Mouse (Mus musculus): ENCODE data around the gene Pax7.

DNA sequence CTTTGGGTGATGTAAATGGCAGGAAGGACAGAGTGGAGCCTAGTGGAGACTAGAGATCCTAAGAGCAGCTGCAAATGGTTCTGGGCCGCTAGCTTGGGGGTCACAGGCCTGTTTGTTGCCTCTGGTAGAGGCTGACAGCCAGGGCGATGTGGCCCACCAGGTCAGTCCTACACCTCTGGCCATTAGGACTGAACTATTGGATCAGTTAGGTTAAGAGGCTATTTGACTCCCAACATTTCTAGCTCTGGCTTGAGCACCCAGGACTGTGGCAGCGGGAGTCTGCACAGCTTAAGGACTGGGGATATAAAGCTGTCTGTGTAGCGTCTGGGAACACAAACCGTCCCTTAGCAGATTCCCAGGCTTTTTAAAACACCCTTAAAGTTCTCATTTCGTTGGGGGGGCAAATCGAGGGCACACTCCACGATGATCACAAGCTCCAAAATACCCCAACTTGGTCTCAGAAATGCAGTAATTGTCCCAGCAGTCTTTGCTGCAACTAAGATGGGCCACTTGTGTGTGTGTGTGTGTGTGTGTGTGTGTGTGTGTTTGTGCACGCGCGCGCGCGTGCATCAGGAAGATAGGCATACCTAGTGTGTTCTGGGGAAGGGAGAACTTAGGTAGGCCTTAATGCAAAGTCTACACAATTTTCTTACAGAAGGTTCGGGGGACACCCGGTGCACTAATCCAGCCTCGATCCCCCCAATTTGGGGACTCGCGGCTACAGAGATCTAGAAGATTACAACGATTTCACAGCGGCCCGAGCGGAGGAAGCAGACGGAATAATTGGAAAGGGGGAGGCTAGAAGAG is 2.5 kb downstream of the Pax7 start:
- TF ChIP-seq CTCF (IDR thresholded peaks at IDR 0.05; ENCODE audit: insufficient read depth, low read length), result no peak
- no peak for TF ChIP-seq POLR2A (IDR thresholded peaks at IDR 0.05; ENCODE audit: borderline replicate concordance, extremely low read depth, low read depth, low read length)

All from lung, adult 2 months (tissue).